Mouse (Mus musculus): ENCODE results near the gene Tada2b. TPM values are rescaled to one million over a fixed set of nuclear protein-coding genes. Genes with fewer than 3 reads are reported as not detected.

Gene Tada2b
- polyA plus RNA-seq (2015; fragmentation: Nextera tagmentation; extraction: Ambion mirVana) = 2.2 TPM in 2 replicates

DNA sequence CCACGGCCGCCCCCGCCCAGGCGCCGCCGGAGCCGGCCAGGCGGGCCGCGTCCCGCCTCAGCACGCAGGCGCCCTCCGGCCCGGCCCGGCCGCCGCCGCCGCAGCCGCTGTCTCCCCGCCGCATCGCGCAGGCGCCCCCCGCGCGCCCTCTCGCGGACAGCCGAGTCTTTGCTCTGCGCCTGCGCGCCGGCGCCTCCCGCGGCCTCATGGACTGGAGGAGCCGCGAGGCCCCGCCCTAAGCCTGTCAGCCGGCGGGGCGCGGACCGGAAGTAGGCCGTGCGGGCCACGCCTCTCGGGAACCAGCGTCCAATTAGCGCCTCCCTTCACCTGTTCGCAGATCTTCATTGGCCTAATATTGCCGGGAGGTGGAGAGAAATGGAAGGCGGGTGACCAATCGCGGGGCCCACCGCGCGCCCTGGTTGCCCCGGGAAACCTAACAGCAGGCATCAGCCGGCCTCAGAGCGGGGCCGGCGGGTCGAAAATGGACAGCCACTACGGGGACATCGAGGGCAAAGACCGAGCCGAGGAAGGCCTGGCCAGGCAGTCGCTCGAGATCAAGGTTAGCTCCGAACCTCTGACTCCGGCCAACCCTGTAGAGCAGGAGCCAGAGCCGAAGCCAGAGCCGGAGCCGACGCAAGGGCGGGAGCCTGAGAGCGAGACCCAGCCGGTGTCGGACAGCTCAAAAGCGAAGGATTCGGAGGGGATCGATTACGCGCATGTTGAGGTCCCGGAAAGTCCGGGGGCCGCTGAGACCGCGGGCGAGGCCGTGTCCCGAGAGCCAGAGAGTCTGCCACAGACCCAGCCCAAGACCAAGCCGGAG, at the start of gene Tada2b, which contains the start of gene Ccdc96:
Gene Tada2b, minus strand, starts transcription at position 115 of the 820 bp plus-strand sequence.
Gene Ccdc96, plus strand, starts transcription at position 418 of the 820 bp plus-strand sequence.
- ATAC-seq (ENCODE audit: low FRiP score, low read depth) = peak; percentile 99
- Histone ChIP-seq H3K9ac (peak within 1 kb of the TSS; percentile 92), H3K36me3 (peaks cover 5% of the 10 kb centered on the region), H3K4me1 (peaks cover 27% of the 10 kb centered on the region), H3K9me3 (no peaks in the 10 kb centered on the region), H3K4me2 (replicated peaks) (peak within 1 kb of the TSS; percentile 92), H3K4me3 (peak within 1 kb of the TSS; percentile 90), H3K27me3 (peaks cover 25% of the 10 kb centered on the region), H3K27ac (peak within 1 kb of the TSS; percentile 39; the same call in 1 of the 2 replicates)
- WGBS = under 1% methylated on average over 87 of the region's 97 CpGs

- Histone ChIP-seq H3K4me2 (replicated peaks) (peak overlapping the region; percentile 86), H3K27me3 (no peaks in the 10 kb centered on the region), H3K9ac (peak overlapping the region; percentile 93), H3K9me3 (no peaks in the 10 kb centered on the region), H3K4me3 (peak overlapping the region; percentile 92), H3K4me1 (peaks cover 17% of the 10 kb centered on the region), H3K27ac (peak overlapping the region; percentile 75), H3K36me3 (no peaks in the 10 kb centered on the region)
- under 1% methylated on average over 28 of the region's 28 CpGs for WGBS
- peak; percentile 97 for ATAC-seq (ENCODE audit: low FRiP score, low read depth)
Observed at GRCm38 (mm10) chr5:36530129-36530751, 46.2 kb upstream of the Tada2b start.

DNA sequence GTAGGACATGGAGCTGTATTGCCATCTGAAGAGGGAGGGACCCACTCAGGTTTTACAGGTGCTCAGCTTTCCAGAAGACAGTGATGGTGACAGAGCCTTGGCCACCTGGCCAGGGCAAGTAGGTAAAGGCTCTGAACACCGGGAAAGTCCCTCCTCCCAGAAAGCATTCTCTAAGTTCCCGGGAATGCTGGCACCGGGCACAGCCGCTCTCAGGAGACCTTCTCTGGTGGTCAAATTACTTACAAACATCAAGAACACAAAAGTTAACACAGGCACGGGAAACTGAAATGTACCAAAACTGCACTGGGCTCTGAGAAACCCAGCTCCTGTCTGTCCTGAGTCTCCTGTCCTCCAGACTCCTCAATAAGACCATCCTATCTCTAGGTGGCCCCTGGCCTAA, 45.6 kb upstream of the Tada2b start:
- Histone ChIP-seq H3K4me2 (replicated peaks) (peak overlapping the region; percentile 86), H3K9ac (peak overlapping the region; percentile 93), H3K36me3 (peaks cover 3% of the 10 kb centered on the region), H3K4me3 (peak overlapping the region; percentile 92), H3K4me1 (peaks cover 17% of the 10 kb centered on the region), H3K27ac (no peak overlapping the region; the same call in 1 of the 2 replicates), H3K9me3 (no peaks in the 10 kb centered on the region), H3K27me3 (no peaks in the 10 kb centered on the region)
- ATAC-seq (ENCODE audit: low FRiP score, low read depth) = no peak
- WGBS = 3% methylated on average over 5 of the region's 5 CpGs

DNA sequence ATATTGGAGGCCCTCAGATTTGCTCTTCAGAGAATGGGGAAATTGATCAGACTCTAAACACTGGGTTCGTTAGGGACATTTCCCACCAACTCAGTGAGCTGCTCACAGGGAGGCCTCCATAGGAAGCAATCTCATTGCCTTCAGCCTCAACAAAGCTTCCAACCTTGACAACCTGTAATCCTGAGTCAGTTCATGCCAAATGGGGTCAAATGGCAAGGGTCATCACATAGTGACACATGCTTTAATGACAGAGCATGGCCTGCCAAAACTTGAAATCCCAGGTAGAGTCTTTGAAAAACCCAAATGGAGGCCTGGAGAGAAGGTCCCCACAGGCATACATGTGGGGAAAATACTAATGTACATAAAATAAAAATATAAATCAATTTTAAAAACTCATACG, 42.8 kb upstream of the Tada2b start:
- H3K4me3 ChIP-seq = no peak overlapping the region
- WGBS = 87% methylated on average over 2 of the region's 2 CpGs
- H3K27me3 ChIP-seq = no peaks in the 10 kb centered on the region
- H3K9ac ChIP-seq = 0 out of 2 replicates have a peak overlapping the region, but pooled peaks have one; percentile 31
- no peak overlapping the region for H3K27ac ChIP-seq
- peaks cover 29% of the 10 kb centered on the region for H3K36me3 ChIP-seq
- H3K4me2 ChIP-seq (replicated peaks) = no peak overlapping the region
- peaks cover 17% of the 10 kb centered on the region for H3K4me1 ChIP-seq
- no peak for ATAC-seq (ENCODE audit: low FRiP score, low read depth)
- H3K9me3 ChIP-seq = no peaks in the 10 kb centered on the region

- Histone ChIP-seq H3K27me3 (no peaks in the 10 kb centered on the region), H3K27ac (no peak overlapping the region), H3K36me3 (peaks cover 35% of the 10 kb centered on the region), H3K4me2 (replicated peaks) (no peak overlapping the region), H3K4me3 (no peak overlapping the region), H3K4me1 (peaks cover 17% of the 10 kb centered on the region), H3K9ac (0 out of 2 replicates have a peak overlapping the region, but pooled peaks have one; percentile 31), H3K9me3 (no peaks in the 10 kb centered on the region)
- WGBS = 89% methylated on average over 5 of the region's 5 CpGs
- no peak for ATAC-seq (ENCODE audit: low FRiP score, low read depth)
Observed at GRCm38 (mm10) chr5:36526274-36526673, 42.2 kb upstream of the Tada2b start.

- no peak overlapping the region for H3K27ac ChIP-seq
- H3K4me3 ChIP-seq = no peak overlapping the region
- no peak for ATAC-seq (ENCODE audit: low FRiP score, low read depth)
- no peaks in the 10 kb centered on the region for H3K9me3 ChIP-seq
- no peak overlapping the region for H3K4me2 ChIP-seq (replicated peaks)
- no peak overlapping the region for H3K9ac ChIP-seq
- 84% methylated on average over 2 of the region's 2 CpGs for WGBS
- H3K36me3 ChIP-seq = peaks cover 46% of the 10 kb centered on the region
- peaks cover 17% of the 10 kb centered on the region for H3K4me1 ChIP-seq
- H3K27me3 ChIP-seq = no peaks in the 10 kb centered on the region
Observed at GRCm38 (mm10) chr5:36525216-36525615, 41.1 kb upstream of the Tada2b start.

- H3K36me3 ChIP-seq = peaks cover 65% of the 10 kb centered on the region
- no peaks in the 10 kb centered on the region for H3K27me3 ChIP-seq
- no peak overlapping the region for H3K9ac ChIP-seq
- no peaks in the 10 kb centered on the region for H3K9me3 ChIP-seq
- no peak for ATAC-seq (ENCODE audit: low FRiP score, low read depth)
- H3K4me1 ChIP-seq = no peaks in the 10 kb centered on the region
- no peak overlapping the region for H3K4me3 ChIP-seq
- no peak overlapping the region for H3K27ac ChIP-seq
- no peak overlapping the region for H3K4me2 ChIP-seq (replicated peaks)
- 85% methylated on average over 5 of the region's 5 CpGs for WGBS
Observed at GRCm38 (mm10) chr5:36523219-36523703, 39.2 kb upstream of the Tada2b start.

DNA sequence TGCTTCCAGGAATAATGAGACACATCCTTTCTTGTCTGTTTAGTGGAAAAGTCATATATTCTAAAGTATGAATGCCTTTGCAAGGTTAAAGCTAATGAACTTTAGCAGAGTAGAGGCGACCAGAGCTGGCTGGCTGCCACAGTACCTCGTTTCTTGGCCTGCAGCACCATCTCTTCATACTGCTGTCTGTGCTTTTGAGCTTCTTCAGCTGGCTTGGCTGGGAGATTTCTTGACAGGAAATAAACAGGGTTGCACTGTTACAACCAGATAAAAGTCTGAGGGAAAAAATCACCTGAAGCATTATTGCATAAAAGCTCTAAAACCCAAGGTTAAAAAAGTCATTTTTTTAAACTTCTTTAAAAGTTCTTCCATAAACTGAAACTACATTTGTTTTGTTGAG, 38.7 kb upstream of the Tada2b start:
- no peaks in the 10 kb centered on the region for H3K27me3 ChIP-seq
- no peaks in the 10 kb centered on the region for H3K9me3 ChIP-seq
- H3K4me1 ChIP-seq = no peaks in the 10 kb centered on the region
- ATAC-seq (ENCODE audit: low FRiP score, low read depth) = no peak
- H3K9ac ChIP-seq = no peak overlapping the region
- H3K27ac ChIP-seq = no peak overlapping the region
- H3K4me3 ChIP-seq = no peak overlapping the region
- WGBS = 86% methylated on average over 2 of the region's 2 CpGs
- no peak overlapping the region for H3K4me2 ChIP-seq (replicated peaks)
- H3K36me3 ChIP-seq = peaks cover 70% of the 10 kb centered on the region

- no peaks in the 10 kb centered on the region for H3K27me3 ChIP-seq
- no peak overlapping the region for H3K4me3 ChIP-seq
- peaks cover 96% of the 10 kb centered on the region for H3K36me3 ChIP-seq
- H3K4me1 ChIP-seq = no peaks in the 10 kb centered on the region
- H3K4me2 ChIP-seq (replicated peaks) = no peak overlapping the region
- no peak overlapping the region for H3K27ac ChIP-seq
- no peaks in the 10 kb centered on the region for H3K9me3 ChIP-seq
- WGBS = 80% methylated on average over 3 of the region's 3 CpGs
- no peak for ATAC-seq (ENCODE audit: low FRiP score, low read depth)
- no peak overlapping the region for H3K9ac ChIP-seq
Observed at GRCm38 (mm10) chr5:36519751-36520150, 35.7 kb upstream of the Tada2b start.

GRCm38 (mm10) chr5:36517596-36517995, 33.5 kb upstream of the Tada2b start:
- Histone ChIP-seq H3K9ac (no peak overlapping the region), H3K4me3 (no peak overlapping the region), H3K27ac (no peak overlapping the region), H3K27me3 (no peaks in the 10 kb centered on the region), H3K9me3 (no peaks in the 10 kb centered on the region), H3K4me1 (no peaks in the 10 kb centered on the region), H3K36me3 (peaks cover 93% of the 10 kb centered on the region), H3K4me2 (replicated peaks) (no peak overlapping the region)
- WGBS = 75% methylated on average over 3 of the region's 3 CpGs
- no peak for ATAC-seq (ENCODE audit: low FRiP score, low read depth)

DNA sequence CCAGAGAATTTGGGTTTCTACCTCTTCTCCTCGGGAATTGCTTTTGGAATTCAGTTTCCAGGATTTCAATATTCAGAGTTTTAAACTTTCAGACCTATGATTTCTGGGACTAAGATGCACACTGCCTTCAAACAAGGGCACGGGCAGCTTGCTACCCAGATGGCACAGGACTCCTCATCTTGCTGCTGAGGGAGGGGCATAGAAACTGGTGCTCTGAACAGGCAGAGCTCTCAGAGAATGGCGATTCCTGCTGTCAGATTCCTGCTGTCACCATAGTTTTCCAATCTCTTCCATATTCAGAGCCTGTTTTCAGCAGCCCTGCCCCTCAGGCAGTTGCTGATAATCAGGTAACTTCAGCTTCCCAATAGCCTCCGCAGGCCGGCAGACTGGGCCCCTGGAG, 31.5 kb upstream of the Tada2b start:
- no peak overlapping the region for H3K27ac ChIP-seq
- WGBS = 87% methylated on average over 5 of the region's 5 CpGs
- H3K4me2 ChIP-seq (replicated peaks) = no peak overlapping the region
- no peaks in the 10 kb centered on the region for H3K9me3 ChIP-seq
- H3K9ac ChIP-seq = no peak overlapping the region
- no peaks in the 10 kb centered on the region for H3K4me1 ChIP-seq
- peaks cover 93% of the 10 kb centered on the region for H3K36me3 ChIP-seq
- no peak for ATAC-seq (ENCODE audit: low FRiP score, low read depth)
- no peaks in the 10 kb centered on the region for H3K27me3 ChIP-seq
- H3K4me3 ChIP-seq = no peak overlapping the region

- H3K9me3 ChIP-seq = no peaks in the 10 kb centered on the region
- no peak overlapping the region for H3K4me3 ChIP-seq
- H3K9ac ChIP-seq = no peak overlapping the region
- H3K4me2 ChIP-seq (replicated peaks) = no peak overlapping the region
- no peaks in the 10 kb centered on the region for H3K4me1 ChIP-seq
- 96% methylated on average over 1 of the region's 1 CpGs for WGBS
- no peak for ATAC-seq (ENCODE audit: low FRiP score, low read depth)
- H3K36me3 ChIP-seq = peaks cover 93% of the 10 kb centered on the region
- no peak overlapping the region for H3K27ac ChIP-seq
- no peaks in the 10 kb centered on the region for H3K27me3 ChIP-seq
Observed at GRCm38 (mm10) chr5:36515126-36515525, 31.0 kb upstream of the Tada2b start.

All from limb, embryonic 13.5 days (tissue).